Mouse (Mus musculus) limb, embryonic 13.5 days (tissue): ENCODE measurements around the gene Tesk1. TPM values are rescaled to one million over a fixed set of nuclear protein-coding genes. Genes with fewer than 3 reads are reported as not detected.
A peak's percentile ranks its signal among the peaks of the same experiment; 100 is the strongest.
"Not testable (repeated sequence)": the region's sequence is repeated elsewhere in the genome, so short reads cannot be mapped to it uniquely, and the experiment has no call there.

Source experiments
- ATAC-seq: fragments of 200-750 bp; cut with Nextera tagmentation; 2 replicates; pipeline ENCODE4 v1.8.0; 2017; ENCODE audit warnings: low read depth, moderate number of reproducible peaks, moderate TSS enrichment; ENCODE audit not compliant: low FRiP score
- H3K27ac ChIP-seq: fragments of 300-500 bp; sonication (generic); 2 replicates; pipeline ENCODE4 v1.5.1; 2015; ENCODE audit warnings: inconsistent platforms, mild to moderate bottlenecking, moderate library complexity
- H3K27me3 ChIP-seq: fragments of 300-500 bp; sonication (generic); 2 replicates; pipeline ENCODE4 v1.6.1; 2015; ENCODE audit warnings: mild to moderate bottlenecking, inconsistent platforms
- H3K36me3 ChIP-seq: fragments of 300-500 bp; sonication (generic); 2 replicates; pipeline ENCODE4 v1.6.1; 2015; ENCODE audit warnings: inconsistent platforms, mild to moderate bottlenecking, moderate library complexity
- H3K4me1 ChIP-seq: fragments of 300-500 bp; sonication (generic); 2 replicates; pipeline ENCODE4 v1.6.1; 2015; ENCODE audit warnings: inconsistent platforms
- H3K4me2 ChIP-seq: fragments of 300-500 bp; sonication (generic); replicated peaks from 2 replicates; pipeline ENCODE4 v1.6.1; 2015; ENCODE audit warnings: inconsistent platforms, mild to moderate bottlenecking, moderate library complexity
- H3K4me3 ChIP-seq: fragments of 300-500 bp; sonication (generic); 2 replicates; pipeline ENCODE4 v1.5.1; 2015; ENCODE audit warnings: moderate library complexity, mild to moderate bottlenecking, inconsistent platforms
- H3K9ac ChIP-seq: fragments of 300-500 bp; sonication (generic); 2 replicates; pipeline ENCODE4 v1.6.1; 2015; ENCODE audit warnings: mild to moderate bottlenecking, inconsistent platforms
- H3K9me3 ChIP-seq: fragments of 300-500 bp; sonication (generic); 2 replicates; pipeline ENCODE4 v1.6.1; 2016; ENCODE audit warnings: inconsistent platforms
- WGBS: fragments of 180-500 bp; shearing (Covaris S2); methylation state at CpG from one replicate; pipeline ENCODE4 v1.1.7; 2015; 5-methylcytosine and 5-hydroxymethylcytosine counted together
- polyA plus RNA-seq: library from polyadenylated mRNA; unstranded; fragments of >200 nt; fragmentation: Nextera tagmentation; extraction: Ambion mirVana; gene quantifications from 2 replicates; pipeline ENCODE4 v1.2.1, GENCODE M21; 2015

Tesk1 gene
- polyA plus RNA-seq, 1 experiment from 2014 or later: 7.7 TPM

DNA sequence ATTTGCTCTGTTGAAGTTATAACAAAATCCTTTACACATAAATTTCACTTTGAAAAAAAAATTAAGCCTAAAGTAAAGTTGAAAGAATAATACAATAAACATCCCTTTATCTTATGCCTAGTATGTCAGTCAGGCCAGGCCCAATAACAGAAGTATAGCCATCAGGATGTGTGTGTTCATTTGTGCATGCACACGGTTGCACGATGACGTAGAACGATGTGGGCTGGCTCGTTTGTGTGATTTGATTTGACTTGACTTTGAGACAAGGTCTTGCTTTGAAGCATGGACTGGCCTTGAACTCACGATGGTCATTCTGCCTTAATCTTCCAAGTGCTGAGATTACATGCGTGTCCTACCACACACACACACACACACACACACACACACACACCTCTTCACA lies 25.1 kb downstream of the Tesk1 start:
- no peak overlapping the region for H3K4me3 ChIP-seq
- no peaks in the 10 kb centered on the region for H3K4me1 ChIP-seq
- no peak overlapping the region for H3K27ac ChIP-seq
- no peaks in the 10 kb centered on the region for H3K9me3 ChIP-seq
- no peak for ATAC-seq
- no peaks in the 10 kb centered on the region for H3K27me3 ChIP-seq
- WGBS: 83% methylated on average over 7 of the region's 7 CpGs
- no peak overlapping the region for H3K4me2 ChIP-seq
- H3K36me3 ChIP-seq: no peaks in the 10 kb centered on the region
- no peak overlapping the region for H3K9ac ChIP-seq

DNA sequence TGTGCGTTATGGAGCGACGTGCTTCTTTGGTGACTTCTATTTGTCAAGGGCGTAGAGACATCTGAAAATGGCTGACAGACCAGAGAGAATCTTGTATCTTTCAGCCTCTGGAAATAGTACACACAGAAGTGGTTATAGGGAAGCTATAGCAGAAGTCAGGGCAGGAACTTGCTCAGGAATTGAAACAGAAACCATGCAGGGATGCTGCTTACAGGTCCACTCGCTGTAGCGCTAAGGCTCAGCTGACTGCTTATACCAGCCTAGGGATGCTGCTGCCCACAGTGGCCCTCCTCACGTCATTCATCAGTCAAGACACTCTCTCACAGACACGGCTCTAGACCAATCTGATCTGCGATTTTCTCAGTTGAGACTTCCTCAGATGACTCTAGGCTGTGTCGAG lies 28.6 kb downstream of the Tesk1 start:
- H3K9ac ChIP-seq: no peak overlapping the region
- H3K4me1 ChIP-seq: no peaks in the 10 kb centered on the region
- no peaks in the 10 kb centered on the region for H3K9me3 ChIP-seq
- no peak for ATAC-seq
- H3K36me3 ChIP-seq: no peaks in the 10 kb centered on the region
- no peak overlapping the region for H3K4me3 ChIP-seq
- no peak overlapping the region for H3K4me2 ChIP-seq
- WGBS: 91% methylated on average over 10 of the region's 10 CpGs
- no peak overlapping the region for H3K27ac ChIP-seq
- no peaks in the 10 kb centered on the region for H3K27me3 ChIP-seq

- WGBS: 76% methylated on average over 1 of the region's 1 CpGs
- no peaks in the 10 kb centered on the region for H3K27me3 ChIP-seq
- ATAC-seq: no peak
- H3K9me3 ChIP-seq: no peaks in the 10 kb centered on the region
- H3K36me3 ChIP-seq: no peaks in the 10 kb centered on the region
- no peak overlapping the region for H3K4me3 ChIP-seq
- H3K4me2 ChIP-seq: no peak overlapping the region
- no peak overlapping the region for H3K9ac ChIP-seq
- H3K27ac ChIP-seq: no peak overlapping the region
- H3K4me1 ChIP-seq: 0 out of 2 replicates have a peak, but pooled peaks cover 4% of the 10 kb centered on the region
Observed at GRCm38 (mm10) chr4:43473636-43474035, 31.9 kb downstream of the Tesk1 start.

- Histone ChIP-seq H3K4me3 (no peak overlapping the region), H3K27ac (no peak overlapping the region), H3K4me1 (0 out of 2 replicates have a peak, but pooled peaks cover 4% of the 10 kb centered on the region), H3K9ac (no peak overlapping the region), H3K9me3 (no peaks in the 10 kb centered on the region), H3K27me3 (no peaks in the 10 kb centered on the region), H3K4me2 (no peak overlapping the region), H3K36me3 (no peaks in the 10 kb centered on the region)
- 90% methylated on average over 6 of the region's 6 CpGs for WGBS
- no peak for ATAC-seq
Observed at GRCm38 (mm10) chr4:43476604-43477003, 34.9 kb downstream of the Tesk1 start.

DNA sequence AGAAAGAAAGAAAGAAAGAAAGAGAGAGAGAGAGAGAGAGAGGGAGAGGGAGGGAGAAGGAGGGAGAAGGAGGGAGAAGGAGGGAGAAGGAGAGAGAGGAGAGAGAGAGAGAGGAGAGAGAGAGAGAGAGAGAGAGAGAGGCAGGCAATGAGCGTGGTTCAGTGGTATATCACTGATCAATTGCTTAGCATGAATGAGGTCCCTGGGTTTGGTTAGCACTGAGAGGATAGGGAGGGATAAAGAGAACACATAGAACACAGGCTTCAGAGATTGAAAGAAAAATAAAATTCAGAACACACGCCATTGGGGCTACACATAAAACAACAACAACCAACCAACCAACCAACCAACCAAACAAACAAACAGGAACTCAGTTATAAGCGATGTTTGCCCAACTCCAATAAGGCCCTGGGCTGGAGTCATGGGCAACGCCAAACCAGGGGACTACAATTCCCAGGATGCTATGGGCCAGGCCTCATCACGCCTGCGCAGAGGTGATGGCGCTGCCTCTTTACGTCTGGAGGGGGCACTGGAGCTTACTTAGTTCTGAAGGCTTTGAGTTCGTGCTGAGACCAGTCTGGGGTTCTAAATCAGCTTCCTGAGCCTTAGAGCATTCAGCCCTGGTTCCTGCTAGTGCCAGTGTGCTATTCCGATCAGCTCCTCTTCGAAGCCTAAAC lies 36.3 kb downstream of the Tesk1 start:
- Histone ChIP-seq H3K4me1 (0 out of 2 replicates have a peak, but pooled peaks cover 4% of the 10 kb centered on the region), H3K27me3 (no peaks in the 10 kb centered on the region), H3K9ac (peak overlapping the region; percentile 39; the same call in 1 of the 2 replicates), H3K36me3 (no peaks in the 10 kb centered on the region), H3K4me3 (peak overlapping the region; percentile 37), H3K4me2 (peak overlapping the region; percentile 58), H3K9me3 (no peaks in the 10 kb centered on the region), H3K27ac (no peak overlapping the region)
- 18% methylated on average over 11 of the region's 11 CpGs for WGBS
- peak; percentile 93 for ATAC-seq

DNA sequence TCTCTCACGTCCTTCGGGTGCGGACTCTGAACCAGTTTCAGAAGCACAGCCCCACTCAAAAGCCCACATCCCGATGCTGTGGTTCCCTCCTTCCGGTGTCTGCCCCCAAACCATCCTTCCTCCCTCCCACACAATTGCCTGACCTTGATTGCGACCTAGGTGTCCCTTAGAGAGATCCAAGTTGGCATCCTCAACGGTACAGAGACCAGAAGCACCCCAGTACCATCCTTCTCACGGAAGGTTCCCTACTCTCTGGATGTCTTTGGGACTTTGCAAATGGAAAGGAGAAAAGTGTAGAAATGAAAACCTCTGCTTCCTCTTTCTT lies 36.8 kb downstream of the Tesk1 start:
- H3K9me3 ChIP-seq: no peaks in the 10 kb centered on the region
- H3K27ac ChIP-seq: no peak overlapping the region
- H3K4me2 ChIP-seq: peak overlapping the region; percentile 58
- peak overlapping the region; percentile 37 for H3K4me3 ChIP-seq
- H3K27me3 ChIP-seq: no peaks in the 10 kb centered on the region
- H3K36me3 ChIP-seq: no peaks in the 10 kb centered on the region
- peak; percentile 41; the same call in 1 of the 2 replicates for ATAC-seq
- 0 out of 2 replicates have a peak, but pooled peaks cover 4% of the 10 kb centered on the region for H3K4me1 ChIP-seq
- peak overlapping the region; percentile 39; the same call in 1 of the 2 replicates for H3K9ac ChIP-seq
- 63% methylated on average over 8 of the region's 8 CpGs for WGBS

GRCm38 (mm10) chr4:43478906-43479832 lies 37.4 kb downstream of the Tesk1 start:
- no peak overlapping the region for H3K27ac ChIP-seq

DNA sequence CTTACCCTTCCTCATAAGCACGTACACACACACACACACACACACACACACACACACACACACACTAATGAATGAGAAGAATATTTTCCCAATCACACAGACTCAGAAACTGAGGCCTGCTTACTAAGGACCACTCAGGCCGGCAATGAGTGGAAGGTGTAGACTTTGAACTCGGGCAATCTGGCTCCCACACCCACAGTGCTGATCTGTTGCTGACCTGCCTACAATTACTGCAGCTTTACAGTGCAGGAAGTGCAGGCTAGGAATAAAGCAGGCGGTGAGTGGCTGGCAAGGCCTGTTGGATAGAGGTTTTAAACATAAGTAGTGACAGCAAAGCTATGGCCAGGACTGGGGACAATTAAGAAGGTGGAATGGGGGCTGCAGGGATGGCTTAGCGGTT lies 39.2 kb downstream of the Tesk1 start:
- no peak overlapping the region for H3K9ac ChIP-seq
- no peak overlapping the region for H3K27ac ChIP-seq
- no peak overlapping the region for H3K4me3 ChIP-seq
- no peaks in the 10 kb centered on the region for H3K9me3 ChIP-seq
- H3K4me1 ChIP-seq: 0 out of 2 replicates have a peak, but pooled peaks cover 4% of the 10 kb centered on the region
- H3K36me3 ChIP-seq: no peaks in the 10 kb centered on the region
- no peak overlapping the region for H3K4me2 ChIP-seq
- H3K27me3 ChIP-seq: no peaks in the 10 kb centered on the region
- ATAC-seq: no peak
- WGBS: 73% methylated on average over 5 of the region's 5 CpGs

More at GRCm38 (mm10) chr4:43478906-43479832, 37.4 kb downstream of the Tesk1 start:
- Histone ChIP-seq H3K27me3 (no peaks in the 10 kb centered on the region), H3K4me2 (peak overlapping the region; percentile 39), H3K9ac (no peak overlapping the region), H3K4me1 (0 out of 2 replicates have a peak, but pooled peaks cover 4% of the 10 kb centered on the region), H3K36me3 (no peaks in the 10 kb centered on the region), H3K4me3 (no peak overlapping the region), H3K9me3 (no peaks in the 10 kb centered on the region)
- no peak for ATAC-seq
- 48% methylated on average over 24 of the region's 24 CpGs for WGBS

GRCm38 (mm10) chr4:43481894-43482456 lies 40.2 kb downstream of the Tesk1 start:
- H3K9me3 ChIP-seq: no peaks in the 10 kb centered on the region
- no peaks in the 10 kb centered on the region for H3K36me3 ChIP-seq
- H3K9ac ChIP-seq: no peak overlapping the region
- H3K4me1 ChIP-seq: 0 out of 2 replicates have a peak, but pooled peaks cover 4% of the 10 kb centered on the region
- H3K4me2 ChIP-seq: no peak overlapping the region
- H3K27me3 ChIP-seq: no peaks in the 10 kb centered on the region
- 75% methylated on average over 7 of the region's 7 CpGs for WGBS
- no peak for ATAC-seq
- no peak overlapping the region for H3K27ac ChIP-seq
- H3K4me3 ChIP-seq: no peak overlapping the region

GRCm38 (mm10) chr4:43482591-43482990 lies 40.9 kb downstream of the Tesk1 start:
- H3K9ac ChIP-seq: no peak overlapping the region
- ATAC-seq: no peak
- no peaks in the 10 kb centered on the region for H3K27me3 ChIP-seq
- no peak overlapping the region for H3K4me2 ChIP-seq
- H3K9me3 ChIP-seq: no peaks in the 10 kb centered on the region
- H3K4me1 ChIP-seq: 0 out of 2 replicates have a peak, but pooled peaks cover 4% of the 10 kb centered on the region
- no peak overlapping the region for H3K4me3 ChIP-seq
- 61% methylated on average over 10 of the region's 10 CpGs for WGBS
- H3K27ac ChIP-seq: no peak overlapping the region
- no peaks in the 10 kb centered on the region for H3K36me3 ChIP-seq

- Histone ChIP-seq H3K27me3 (no peaks in the 10 kb centered on the region), H3K9me3 (no peaks in the 10 kb centered on the region), H3K4me2 (no peak within 1 kb of the TSS), H3K9ac (no peak within 1 kb of the TSS), H3K27ac (no peak within 1 kb of the TSS), H3K4me1 (no peaks in the 10 kb centered on the region), H3K4me3 (no peak within 1 kb of the TSS), H3K36me3 (no peaks in the 10 kb centered on the region)
- 58% methylated on average over 12 of the region's 12 CpGs for WGBS
- ATAC-seq: no peak
Observed at GRCm38 (mm10) chr4:43483535-43484091, 41.9 kb downstream of the Tesk1 start, which contains the start of gene Sit1. Gene Sit1 (minus strand): TSS chr4:43483734.

- not testable (repeated sequence) for H3K4me3 ChIP-seq, H3K36me3 ChIP-seq, H3K9me3 ChIP-seq, ATAC-seq, H3K27ac ChIP-seq, H3K9ac ChIP-seq, H3K27me3 ChIP-seq, H3K4me1 ChIP-seq, H3K4me2 ChIP-seq
- 84% methylated on average over 5 of the region's 5 CpGs for WGBS
Observed at GRCm38 (mm10) chr4:43485666-43486065, 43.9 kb downstream of the Tesk1 start.
